Mouse (Mus musculus) bone marrow macrophage, adult 2 months (primary cell): ENCODE results near the gene Polh. TPM values are rescaled to one million over a fixed set of nuclear protein-coding genes. Genes with fewer than 3 reads are reported as not detected.

ENCODE experiments used
- H3K27ac ChIP-seq: 2 replicates; pipeline ENCODE4 v1.5.1; 2012; ENCODE audit warnings: low read depth, low read length; ENCODE audit not compliant: insufficient read depth
- H3K4me1 ChIP-seq: 2 replicates; pipeline ENCODE4 v1.6.1; 2012; ENCODE audit warnings: low read length; ENCODE audit not compliant: control insufficient read depth, insufficient read depth
- H3K4me3 ChIP-seq: 2 replicates; pipeline ENCODE4 v1.5.1; 2012; ENCODE audit warnings: mild to moderate bottlenecking, low read length, moderate library complexity; ENCODE audit not compliant: insufficient read depth
- CTCF ChIP-seq: IDR thresholded peaks from 2 replicates; pipeline ENCODE4 v1.5.1; 2012; ENCODE audit warnings: low read depth, mild to moderate bottlenecking, low read length, moderate library complexity
- POLR2A ChIP-seq: IDR thresholded peaks from 2 replicates; pipeline ENCODE4 v1.6.1; 2012; ENCODE audit warnings: mild to moderate bottlenecking, low read depth, low read length, borderline replicate concordance
- polyA plus RNA-seq: library from polyadenylated mRNA; stranded (reverse); fragments of >200 nt; gene quantifications from 2 replicates; pipeline ENCODE4 v1.2.4, GENCODE M21; 2012; ENCODE audit not compliant: missing spikeins, insufficient read depth, insufficient read length

Polh gene
- polyA plus RNA-seq, 1 experiment = 14.4 TPM

- Histone ChIP-seq H3K4me1 (peaks cover 2% of the 10 kb centered on the region; the same call in 1 of the 2 replicates), H3K27ac (no peak overlapping the region), H3K4me3 (no peak overlapping the region)
- TF ChIP-seq CTCF (no peak), POLR2A (no peak)
Observed at GRCm38 (mm10) chr17:46170538-46170937, 31.9 kb downstream of the Polh start.

- H3K4me3 ChIP-seq = no peak overlapping the region
- H3K4me1 ChIP-seq = peaks cover 4% of the 10 kb centered on the region; the same call in 1 of the 2 replicates
- H3K27ac ChIP-seq = no peak overlapping the region
- no peak for TF ChIP-seq POLR2A
- TF ChIP-seq CTCF = no peak
Observed at GRCm38 (mm10) chr17:46168768-46169167, 33.7 kb downstream of the Polh start.

GRCm38 (mm10) chr17:46168318-46168717, 34.1 kb downstream of the Polh start:
- Histone ChIP-seq H3K4me3 (no peak overlapping the region), H3K27ac (no peak overlapping the region), H3K4me1 (peaks cover 6% of the 10 kb centered on the region)
- no peak for TF ChIP-seq CTCF
- TF ChIP-seq POLR2A = no peak

- Histone ChIP-seq H3K4me1 (peaks cover 12% of the 10 kb centered on the region), H3K4me3 (no peak overlapping the region), H3K27ac (no peak overlapping the region)
- TF ChIP-seq CTCF (no peak), POLR2A (no peak)
Observed at GRCm38 (mm10) chr17:46167014-46167413, 35.4 kb downstream of the Polh start.

- TF ChIP-seq POLR2A (no peak), CTCF (no peak)
- no peak overlapping the region for H3K27ac ChIP-seq
- peaks cover 16% of the 10 kb centered on the region for H3K4me1 ChIP-seq
- H3K4me3 ChIP-seq = no peak overlapping the region
Observed at GRCm38 (mm10) chr17:46166270-46166669, 36.2 kb downstream of the Polh start.

- Histone ChIP-seq H3K4me1 (peaks cover 16% of the 10 kb centered on the region), H3K27ac (no peak overlapping the region), H3K4me3 (no peak overlapping the region)
- TF ChIP-seq POLR2A (no peak), CTCF (no peak)
Observed at GRCm38 (mm10) chr17:46165460-46165859, 37.0 kb downstream of the Polh start.

- TF ChIP-seq POLR2A (no peak), CTCF (no peak)
- Histone ChIP-seq H3K4me3 (no peak overlapping the region), H3K4me1 (peaks cover 16% of the 10 kb centered on the region), H3K27ac (no peak overlapping the region)
Observed at GRCm38 (mm10) chr17:46164791-46165190, 37.7 kb downstream of the Polh start.

- peaks cover 17% of the 10 kb centered on the region for H3K4me1 ChIP-seq
Observed at GRCm38 (mm10) chr17:46164301-46164700, 38.1 kb downstream of the Polh start.

GRCm38 (mm10) chr17:46162951-46163421, 39.5 kb downstream of the Polh start:
- H3K4me3 ChIP-seq = peak overlapping the region; percentile 51
- TF ChIP-seq POLR2A (no peak), CTCF (no peak)
- peaks cover 20% of the 10 kb centered on the region for H3K4me1 ChIP-seq
- H3K27ac ChIP-seq = peak overlapping the region; percentile 49

More at GRCm38 (mm10) chr17:46164301-46164700, 38.1 kb downstream of the Polh start:
- Histone ChIP-seq H3K4me3 (no peak overlapping the region), H3K27ac (no peak overlapping the region)
- TF ChIP-seq CTCF = no peak
- TF ChIP-seq POLR2A = no peak

- no peak for TF ChIP-seq POLR2A
- Histone ChIP-seq H3K27ac (0 out of 2 replicates have a peak overlapping the region, but pooled peaks have one; percentile 49), H3K4me3 (peak overlapping the region; percentile 51), H3K4me1 (peaks cover 20% of the 10 kb centered on the region)
Observed at GRCm38 (mm10) chr17:46162551-46162950, 39.9 kb downstream of the Polh start.

GRCm38 (mm10) chr17:46161710-46162109, 40.7 kb downstream of the Polh start:
- peaks cover 20% of the 10 kb centered on the region for H3K4me1 ChIP-seq
- H3K27ac ChIP-seq = peak overlapping the region; percentile 47
- H3K4me3 ChIP-seq = peak overlapping the region; percentile 89
- TF ChIP-seq CTCF (no peak), POLR2A (no peak)
